Mouse (Mus musculus): ENCODE measurements around the gene Atxn2. TPM values are rescaled to one million over a fixed set of nuclear protein-coding genes. Genes with fewer than 3 reads are reported as not detected.
"Not testable (repeated sequence)": the region's sequence is repeated elsewhere in the genome, so short reads cannot be mapped to it uniquely, and the experiment has no call there.

Atxn2 gene
- total and polyA plus RNA-seq, 2 experiments = 58.5 to 92.8 TPM

DNA sequence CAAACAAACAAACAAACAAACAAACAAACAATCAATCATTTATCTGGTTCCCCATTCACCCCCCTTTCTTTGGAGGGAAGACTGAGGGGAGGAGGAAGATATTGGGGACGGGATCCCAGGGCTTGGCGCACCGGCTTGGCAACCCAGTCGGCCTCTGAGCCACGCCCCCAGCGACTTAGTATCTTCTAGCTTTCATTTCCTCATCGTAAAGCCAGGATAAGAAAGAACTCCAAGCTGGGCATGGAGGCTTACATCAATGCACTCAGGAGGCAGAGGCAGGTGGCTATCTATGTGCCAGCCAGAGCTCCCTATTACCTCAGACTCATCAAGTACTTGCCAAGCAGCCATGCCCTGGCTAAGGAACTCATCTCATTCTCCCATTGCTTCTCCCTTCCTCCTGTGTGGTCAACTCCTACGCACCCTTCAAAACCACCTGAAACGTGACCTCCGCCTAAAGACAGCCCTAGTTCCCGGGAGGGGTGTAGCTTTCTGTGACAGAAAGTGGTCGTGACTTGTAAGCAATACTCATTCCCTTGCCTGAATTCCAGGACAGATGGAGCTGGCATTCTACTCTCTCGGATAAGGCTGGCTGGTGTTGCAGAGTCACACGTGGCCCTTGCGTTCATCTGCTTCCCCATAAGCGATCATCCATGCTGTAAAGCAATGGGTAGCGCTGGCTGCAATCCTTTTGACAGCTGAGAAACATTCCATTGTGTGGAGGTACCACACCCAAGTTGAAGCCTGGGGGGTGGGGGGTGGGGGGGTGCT is 132.2 kb downstream of the Atxn2 start:
- TF ChIP-seq POLR2A (IDR thresholded peaks at IDR 0.05; ENCODE audit: extremely low read depth, insufficient read depth, low read length) (no peak), CTCF (IDR thresholded peaks at IDR 0.05; ENCODE audit: low read depth, low read length) (no peak)
- no peak overlapping the region for H3K4me3 ChIP-seq (ENCODE audit: insufficient read depth, low read depth, low read length)
- H3K79me2 ChIP-seq (ENCODE audit: control insufficient read depth, insufficient read depth, low read length) = no peaks in the 10 kb centered on the region
- H3K27me3 ChIP-seq (ENCODE audit: control insufficient read depth, insufficient read depth, low read length) = no peaks in the 10 kb centered on the region
- 30% methylated on average over 17 of the region's 17 CpGs for WGBS
- H3K4me1 ChIP-seq (ENCODE audit: control insufficient read depth, insufficient read depth, low read length) = peaks cover 13% of the 10 kb centered on the region
- H3K36me3 ChIP-seq (ENCODE audit: control insufficient read depth, insufficient read depth, low read length) = no peaks in the 10 kb centered on the region
- no peak for DNase-seq (ENCODE audit: extremely low read depth, low read depth, low spot score)
- no peak overlapping the region for H3K9ac ChIP-seq (ENCODE audit: low read depth, low read length)
- H3K27ac ChIP-seq (replicated peaks; ENCODE audit: insufficient read depth, low read depth, low read length) = no peak overlapping the region

DNA sequence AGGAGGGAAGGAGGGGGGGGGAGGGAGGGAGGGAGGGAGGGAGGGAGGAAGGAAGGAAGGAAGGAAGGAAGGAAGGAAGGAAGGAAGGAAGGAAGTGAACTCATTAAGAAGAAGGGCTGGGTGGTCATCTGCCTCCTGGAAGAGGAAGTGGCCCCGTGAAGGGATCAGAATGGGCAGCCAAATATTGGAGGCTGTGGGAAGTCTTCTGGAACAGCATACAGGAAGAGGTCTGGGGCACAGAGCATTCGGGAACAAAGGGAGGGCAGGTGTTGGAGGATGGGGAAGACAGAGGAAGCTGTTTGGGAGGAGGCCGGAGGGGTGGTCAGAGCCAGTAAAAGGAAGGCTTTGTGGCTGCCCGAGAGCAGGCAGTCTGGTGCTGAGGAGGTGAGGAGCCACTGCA is 134.2 kb downstream of the Atxn2 start:
- no peak for TF ChIP-seq CTCF (IDR thresholded peaks at IDR 0.05; ENCODE audit: low read depth, low read length)
- no peak for TF ChIP-seq POLR2A (IDR thresholded peaks at IDR 0.05; ENCODE audit: extremely low read depth, insufficient read depth, low read length)
- Histone ChIP-seq H3K4me3 (ENCODE audit: insufficient read depth, low read depth, low read length) (no peak overlapping the region), H3K27ac (replicated peaks; ENCODE audit: insufficient read depth, low read depth, low read length) (no peak overlapping the region), H3K9ac (ENCODE audit: low read depth, low read length) (no peak overlapping the region), H3K4me1 (ENCODE audit: control insufficient read depth, insufficient read depth, low read length) (peaks cover 15% of the 10 kb centered on the region), H3K79me2 (ENCODE audit: control insufficient read depth, insufficient read depth, low read length) (peaks cover 4% of the 10 kb centered on the region; the same call in 1 of the 2 replicates), H3K36me3 (ENCODE audit: control insufficient read depth, insufficient read depth, low read length) (no peaks in the 10 kb centered on the region), H3K27me3 (ENCODE audit: control insufficient read depth, insufficient read depth, low read length) (no peaks in the 10 kb centered on the region)
- 57% methylated on average over 4 of the region's 4 CpGs for WGBS
- DNase-seq (ENCODE audit: extremely low read depth, low read depth, low spot score) = no peak

DNA sequence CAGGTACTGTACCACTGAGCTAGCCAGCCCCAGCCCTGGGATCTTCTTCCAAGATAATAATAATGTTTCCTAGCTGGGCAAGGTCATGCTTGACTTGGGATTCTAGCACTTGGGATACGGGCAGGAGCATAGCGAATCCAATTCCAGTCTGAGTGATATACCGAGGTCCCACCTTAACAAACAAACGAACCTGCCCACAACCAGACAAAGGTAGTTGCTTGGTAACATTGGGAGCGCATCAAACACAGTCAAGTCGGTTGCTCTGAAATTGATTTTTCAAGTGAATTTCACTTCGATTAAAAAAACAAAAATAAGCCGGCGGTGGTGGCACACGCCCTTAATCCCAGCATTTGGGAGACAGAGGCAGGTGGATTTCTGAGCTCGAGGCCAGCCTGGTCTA is 135.2 kb downstream of the Atxn2 start:
- H3K27me3 ChIP-seq (ENCODE audit: control insufficient read depth, insufficient read depth, low read length) = no peaks in the 10 kb centered on the region
- WGBS = 55% methylated on average over 11 of the region's 11 CpGs
- no peaks in the 10 kb centered on the region for H3K36me3 ChIP-seq (ENCODE audit: control insufficient read depth, insufficient read depth, low read length)
- no peak overlapping the region for H3K27ac ChIP-seq (replicated peaks; ENCODE audit: insufficient read depth, low read depth, low read length)
- H3K9ac ChIP-seq (ENCODE audit: low read depth, low read length) = no peak overlapping the region
- H3K4me1 ChIP-seq (ENCODE audit: control insufficient read depth, insufficient read depth, low read length) = peaks cover 15% of the 10 kb centered on the region
- peak; percentile 71 for DNase-seq (ENCODE audit: extremely low read depth, low read depth, low spot score)
- TF ChIP-seq CTCF (IDR thresholded peaks at IDR 0.05; ENCODE audit: low read depth, low read length) (no peak), POLR2A (IDR thresholded peaks at IDR 0.05; ENCODE audit: extremely low read depth, insufficient read depth, low read length) (no peak)
- peaks cover 4% of the 10 kb centered on the region; the same call in 1 of the 2 replicates for H3K79me2 ChIP-seq (ENCODE audit: control insufficient read depth, insufficient read depth, low read length)
- no peak overlapping the region for H3K4me3 ChIP-seq (ENCODE audit: insufficient read depth, low read depth, low read length)

DNA sequence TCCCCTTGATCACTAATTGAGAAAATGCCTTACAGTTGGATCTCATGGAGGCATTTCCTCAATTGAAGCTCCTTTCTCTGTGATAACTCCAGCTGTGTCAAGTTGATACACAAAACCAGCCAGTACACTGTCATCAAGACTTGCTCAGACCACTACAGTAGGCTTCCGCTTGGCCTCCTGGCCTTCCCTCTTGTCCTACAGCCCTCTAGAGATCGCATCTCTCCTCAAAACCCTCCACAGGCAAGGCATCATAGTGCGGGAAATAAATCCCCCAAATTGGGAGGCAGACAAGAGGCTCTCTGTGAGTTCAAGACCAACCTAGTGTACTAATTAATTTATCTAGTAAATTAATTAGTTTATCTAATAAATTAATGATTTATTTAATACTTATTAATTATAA is 136.1 kb downstream of the Atxn2 start:
- not testable (repeated sequence) for H3K4me3 ChIP-seq (ENCODE audit: insufficient read depth, low read depth, low read length); H3K27me3 ChIP-seq (ENCODE audit: control insufficient read depth, insufficient read depth, low read length); H3K27ac ChIP-seq (replicated peaks; ENCODE audit: insufficient read depth, low read depth, low read length); DNase-seq (ENCODE audit: extremely low read depth, low read depth, low spot score); H3K9ac ChIP-seq (ENCODE audit: low read depth, low read length); H3K36me3 ChIP-seq (ENCODE audit: control insufficient read depth, insufficient read depth, low read length); H3K79me2 ChIP-seq (ENCODE audit: control insufficient read depth, insufficient read depth, low read length)
- 91% methylated on average over 3 of the region's 3 CpGs for WGBS
- peaks cover 11% of the 10 kb centered on the region for H3K4me1 ChIP-seq (ENCODE audit: control insufficient read depth, insufficient read depth, low read length)

DNA sequence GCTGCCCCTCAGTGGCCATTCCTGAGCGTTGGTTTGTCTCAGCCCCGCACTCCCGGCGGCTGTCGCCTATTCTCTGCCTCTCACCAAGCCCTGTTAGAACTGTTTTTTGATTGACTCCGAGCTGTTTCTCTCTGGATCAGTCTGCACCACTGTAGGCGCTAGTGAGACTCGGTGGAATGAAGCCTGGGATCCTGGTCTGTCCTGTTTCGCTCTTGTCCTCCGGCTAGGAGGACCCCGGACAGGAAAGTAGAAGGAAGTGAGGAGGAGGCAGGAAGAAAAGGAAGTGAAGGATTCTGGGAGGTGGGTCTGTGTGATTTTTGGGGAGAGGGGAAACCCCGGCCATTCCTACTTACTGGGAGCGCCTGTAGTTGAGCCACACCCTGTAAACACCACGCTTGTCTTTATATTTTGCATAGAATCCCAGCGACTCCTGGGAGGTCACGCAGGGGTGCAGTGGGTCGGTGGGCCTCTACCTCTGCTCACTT is 136.9 kb downstream of the Atxn2 start:
- TF ChIP-seq CTCF (IDR thresholded peaks at IDR 0.05; ENCODE audit: low read depth, low read length) (peak; percentile 22; the same call in 1 of the 2 replicates), POLR2A (IDR thresholded peaks at IDR 0.05; ENCODE audit: extremely low read depth, insufficient read depth, low read length) (no peak)
- peaks cover 4% of the 10 kb centered on the region; the same call in 1 of the 2 replicates for H3K79me2 ChIP-seq (ENCODE audit: control insufficient read depth, insufficient read depth, low read length)
- no peaks in the 10 kb centered on the region for H3K27me3 ChIP-seq (ENCODE audit: control insufficient read depth, insufficient read depth, low read length)
- WGBS = under 1% methylated on average over 17 of the region's 17 CpGs
- H3K4me1 ChIP-seq (ENCODE audit: control insufficient read depth, insufficient read depth, low read length) = peaks cover 9% of the 10 kb centered on the region
- peak; percentile 72 for DNase-seq (ENCODE audit: extremely low read depth, low read depth, low spot score)
- H3K4me3 ChIP-seq (ENCODE audit: insufficient read depth, low read depth, low read length) = peak overlapping the region; percentile 40
- peak overlapping the region; percentile 61 for H3K27ac ChIP-seq (replicated peaks; ENCODE audit: insufficient read depth, low read depth, low read length)
- peak overlapping the region; percentile 51 for H3K9ac ChIP-seq (ENCODE audit: low read depth, low read length)
- H3K36me3 ChIP-seq (ENCODE audit: control insufficient read depth, insufficient read depth, low read length) = no peaks in the 10 kb centered on the region

DNA sequence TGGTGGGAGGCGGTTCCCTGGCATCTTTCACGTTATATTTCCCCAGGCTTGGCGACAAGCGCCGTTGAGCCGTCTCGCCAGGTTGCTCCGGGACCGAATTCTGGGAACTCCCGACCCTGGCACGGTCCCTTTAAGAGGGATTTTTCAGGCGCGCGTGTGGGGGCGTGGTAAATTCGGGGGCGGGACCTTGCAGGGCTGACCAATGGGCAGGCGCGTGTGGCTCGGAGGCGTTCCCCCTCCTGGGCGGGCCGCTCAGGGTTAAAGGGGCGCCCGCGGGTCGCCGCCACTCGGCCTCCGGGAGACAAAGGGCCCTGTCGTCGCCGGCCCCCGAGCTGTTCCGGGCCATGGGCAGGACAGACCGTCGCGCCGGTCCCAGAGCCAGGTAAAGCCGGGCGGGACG is 137.6 kb downstream of the Atxn2 start, which contains the start of gene Pheta1:
TSS of gene Pheta1 (plus strand) at position 242 of the 400 bp plus-strand sequence.
- TF ChIP-seq POLR2A (IDR thresholded peaks at IDR 0.05; ENCODE audit: extremely low read depth, insufficient read depth, low read length) (peak; percentile 69), CTCF (IDR thresholded peaks at IDR 0.05; ENCODE audit: low read depth, low read length) (no peak)
- Histone ChIP-seq H3K36me3 (ENCODE audit: control insufficient read depth, insufficient read depth, low read length) (no peaks in the 10 kb centered on the region), H3K4me3 (ENCODE audit: insufficient read depth, low read depth, low read length) (peak within 1 kb of the TSS; percentile 93), H3K4me1 (ENCODE audit: control insufficient read depth, insufficient read depth, low read length) (peaks cover 15% of the 10 kb centered on the region), H3K27me3 (ENCODE audit: control insufficient read depth, insufficient read depth, low read length) (no peaks in the 10 kb centered on the region), H3K27ac (replicated peaks; ENCODE audit: insufficient read depth, low read depth, low read length) (peak within 1 kb of the TSS; percentile 83), H3K79me2 (ENCODE audit: control insufficient read depth, insufficient read depth, low read length) (peaks cover 4% of the 10 kb centered on the region; the same call in 1 of the 2 replicates), H3K9ac (ENCODE audit: low read depth, low read length) (peak within 1 kb of the TSS; percentile 95)
- WGBS = 1% methylated on average over 40 of the region's 42 CpGs
- peak; percentile 80 for DNase-seq (ENCODE audit: extremely low read depth, low read depth, low spot score)
